Mouse (Mus musculus) ES-Bruce4 (cell line): Measurements from ENCODE around the gene Zfp473.

ENCODE experiments used
- CTCF ChIP-seq: IDR thresholded peaks from one replicate; pipeline ENCODE4 v1.8.1; 2011; ENCODE audit warnings: low read depth, low read length
- EP300 ChIP-seq: IDR thresholded peaks from 2 replicates; pipeline ENCODE4 v1.6.1; 2011; ENCODE audit warnings: low read depth, low read length; ENCODE audit not compliant: insufficient read depth
- POLR2A ChIP-seq: IDR thresholded peaks from one replicate; pipeline ENCODE4 v1.8.1; 2011; ENCODE audit warnings: low read length; ENCODE audit not compliant: insufficient read depth

DNA sequence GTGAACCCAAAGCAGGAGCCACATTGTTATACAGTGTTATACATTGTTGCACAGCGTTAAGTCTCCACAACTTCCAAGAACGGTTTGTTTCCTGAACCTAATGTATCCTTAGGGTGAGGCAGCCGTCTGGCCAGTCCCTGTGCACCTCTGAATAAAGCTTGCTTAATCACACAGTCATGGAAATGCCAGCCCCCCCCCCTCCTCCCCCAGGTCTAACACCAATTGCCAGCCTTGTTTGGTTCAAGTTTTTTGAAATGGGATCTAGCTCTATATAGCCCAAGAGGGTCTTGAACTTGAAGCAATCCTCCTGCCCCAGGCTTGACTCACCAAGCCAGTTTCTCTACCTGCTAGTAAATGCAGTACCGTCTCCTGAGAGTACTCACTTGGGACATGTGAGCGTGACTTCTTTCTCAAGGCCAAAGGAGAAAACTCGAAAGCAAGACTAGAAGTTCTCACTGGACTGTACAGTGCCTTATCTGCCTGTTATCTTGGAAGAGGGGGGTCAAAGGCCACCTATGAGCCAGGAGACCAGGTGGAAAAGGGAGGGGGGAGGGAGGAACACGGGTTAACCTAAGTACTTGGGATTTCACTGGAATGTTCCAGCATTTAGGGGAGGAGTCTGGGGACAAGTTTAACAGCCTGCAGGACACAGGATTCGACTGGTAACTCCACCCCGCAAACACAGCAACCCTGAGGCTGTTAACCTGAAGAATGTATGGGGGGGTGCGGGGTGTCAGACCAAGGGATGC, 57.2 kb downstream of the Zfp473 start:
- TF ChIP-seq POLR2A, result no peak
- TF ChIP-seq CTCF, result no peak
- no peak for TF ChIP-seq EP300
